Mouse (Mus musculus) brain, embryonic 14.5 days (tissue): ENCODE measurements at regions not wholly inside any gene's neighbourhood (a gene's known extent, or its start where the extent isn't known, plus 50 kb on each side); places are given as distances from the start of the nearest gene placed in this dataset.

ENCODE experiments used
- CTCF ChIP-seq: fragments of 200-500 bp; IDR thresholded peaks from 2 replicates; pipeline ENCODE4 v1.5.1; 2012; ENCODE audit warnings: inconsistent platforms, mild to moderate bottlenecking, moderate library complexity, borderline replicate concordance; ENCODE audit not compliant: insufficient read depth, insufficient read length; ENCODE audit errors: extremely low read depth
- POLR2A ChIP-seq: fragments of 200-500 bp; IDR thresholded peaks from 2 replicates; pipeline ENCODE4 v1.6.1; 2012; ENCODE audit warnings: mild to moderate bottlenecking, inconsistent platforms, borderline replicate concordance; ENCODE audit not compliant: poor library complexity, insufficient read depth, insufficient read length, severe bottlenecking; ENCODE audit errors: extremely low read depth

DNA sequence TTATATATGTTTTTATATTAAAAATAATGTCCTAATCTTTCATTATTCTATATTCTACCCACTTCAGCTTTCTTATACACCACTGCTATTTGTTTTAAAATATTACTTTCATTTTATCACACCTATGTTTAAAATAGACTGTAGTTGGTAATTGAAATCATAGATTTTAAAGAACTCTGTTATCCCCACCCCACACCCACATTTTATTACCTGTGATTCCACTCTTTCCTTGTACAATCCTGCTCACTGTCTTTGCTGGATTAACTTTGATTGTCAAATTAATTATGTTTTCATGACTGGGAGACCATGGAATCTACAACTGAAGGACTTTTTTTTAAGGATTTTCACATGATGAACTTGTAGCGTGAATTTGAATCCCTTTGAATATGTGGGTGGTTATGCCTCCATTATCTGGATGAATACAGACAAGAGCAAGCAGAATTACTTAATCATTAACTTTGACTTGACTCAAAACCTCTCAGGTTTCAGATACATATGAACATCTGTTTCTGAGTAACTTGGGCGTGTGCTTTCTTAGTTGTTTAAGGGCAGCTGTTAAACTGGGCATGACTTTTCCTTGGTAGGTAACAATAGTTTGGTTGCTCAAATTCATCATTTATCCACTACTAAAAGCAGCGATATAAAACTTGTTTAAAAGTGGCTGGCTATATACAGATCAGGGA lies 429.4 kb downstream of the Tfec start:
- TF ChIP-seq POLR2A (no peak), CTCF (no peak)
